Mouse (Mus musculus): ENCODE data around the gene Nsf. TPM values are rescaled to one million over a fixed set of nuclear protein-coding genes. Genes with fewer than 3 reads are reported as not detected.

The Nsf gene
- polyA plus RNA-seq, 1 experiment from 2014 or later, result 178 TPM

GRCm38 (mm10) chr11:103840834-103841233, 113.0 kb downstream of the Nsf start:
- H3K9ac ChIP-seq, result peak overlapping the region; percentile 40
- ATAC-seq (ENCODE audit: low FRiP score), result peak; percentile 74; the same call in 1 of the 2 replicates
- no peaks in the 10 kb centered on the region for H3K9me3 ChIP-seq (ENCODE audit: control insufficient read depth, low read length)
- H3K27me3 ChIP-seq (ENCODE audit: control insufficient read depth, insufficient read depth, low read length), result no peaks in the 10 kb centered on the region
- H3K4me1 ChIP-seq (replicated peaks; ENCODE audit: control insufficient read depth, insufficient read depth, low read length), result peaks cover 18% of the 10 kb centered on the region
- H3K4me3 ChIP-seq (replicated peaks; ENCODE audit: low read length), result no peak overlapping the region
- peak; percentile 64 for DNase-seq (ENCODE audit: low spot score)
- WGBS, result 3% methylated on average over 11 of the region's 11 CpGs
- peak overlapping the region; percentile 63 for H3K27ac ChIP-seq
- H3K36me3 ChIP-seq (replicated peaks; ENCODE audit: control insufficient read depth, insufficient read depth), result 0 out of 2 replicates have a peak, but pooled peaks cover 8% of the 10 kb centered on the region
- peak overlapping the region; percentile 40 for H3K4me2 ChIP-seq (replicated peaks)

GRCm38 (mm10) chr11:103838955-103839354, 114.9 kb downstream of the Nsf start:
- Histone ChIP-seq H3K36me3 (replicated peaks; ENCODE audit: control insufficient read depth, insufficient read depth) (0 out of 2 replicates have a peak, but pooled peaks cover 12% of the 10 kb centered on the region), H3K4me1 (replicated peaks; ENCODE audit: control insufficient read depth, insufficient read depth, low read length) (peaks cover 18% of the 10 kb centered on the region), H3K9ac (no peak overlapping the region), H3K27ac (no peak overlapping the region), H3K27me3 (ENCODE audit: control insufficient read depth, insufficient read depth, low read length) (no peaks in the 10 kb centered on the region), H3K4me2 (replicated peaks) (no peak overlapping the region), H3K9me3 (ENCODE audit: control insufficient read depth, low read length) (no peaks in the 10 kb centered on the region), H3K4me3 (replicated peaks; ENCODE audit: low read length) (no peak overlapping the region)
- ATAC-seq (ENCODE audit: low FRiP score), result no peak
- WGBS, result 84% methylated on average over 2 of the region's 2 CpGs
- no peak for DNase-seq (ENCODE audit: low spot score)

GRCm38 (mm10) chr11:103832331-103832730, 121.5 kb downstream of the Nsf start:
- no peak for ATAC-seq (ENCODE audit: low FRiP score)
- WGBS, result 78% methylated on average over 4 of the region's 4 CpGs

GRCm38 (mm10) chr11:103831766-103832165, 122.1 kb downstream of the Nsf start:
- Histone ChIP-seq H3K36me3 (replicated peaks; ENCODE audit: control insufficient read depth, insufficient read depth) (peaks cover 23% of the 10 kb centered on the region), H3K9me3 (ENCODE audit: control insufficient read depth, low read length) (no peaks in the 10 kb centered on the region), H3K4me1 (replicated peaks; ENCODE audit: control insufficient read depth, insufficient read depth, low read length) (no peaks in the 10 kb centered on the region), H3K4me2 (replicated peaks) (no peak overlapping the region), H3K4me3 (replicated peaks; ENCODE audit: low read length) (no peak overlapping the region), H3K27ac (no peak overlapping the region), H3K9ac (no peak overlapping the region), H3K27me3 (ENCODE audit: control insufficient read depth, insufficient read depth, low read length) (no peaks in the 10 kb centered on the region)
- WGBS, result 72% methylated on average over 3 of the region's 3 CpGs
- DNase-seq (ENCODE audit: low spot score), result no peak
- no peak for ATAC-seq (ENCODE audit: low FRiP score)

More at GRCm38 (mm10) chr11:103832331-103832730, 121.5 kb downstream of the Nsf start:
- no peak for DNase-seq (ENCODE audit: low spot score)
- no peak overlapping the region for H3K4me2 ChIP-seq (replicated peaks)
- no peak overlapping the region for H3K9ac ChIP-seq
- no peak overlapping the region for H3K27ac ChIP-seq
- H3K27me3 ChIP-seq (ENCODE audit: control insufficient read depth, insufficient read depth, low read length), result no peaks in the 10 kb centered on the region
- no peak overlapping the region for H3K4me3 ChIP-seq (replicated peaks; ENCODE audit: low read length)
- no peaks in the 10 kb centered on the region for H3K9me3 ChIP-seq (ENCODE audit: control insufficient read depth, low read length)
- H3K4me1 ChIP-seq (replicated peaks; ENCODE audit: control insufficient read depth, insufficient read depth, low read length), result no peaks in the 10 kb centered on the region
- H3K36me3 ChIP-seq (replicated peaks; ENCODE audit: control insufficient read depth, insufficient read depth), result peaks cover 17% of the 10 kb centered on the region

- 92% methylated on average over 9 of the region's 9 CpGs for WGBS
- Histone ChIP-seq H3K9me3 (ENCODE audit: control insufficient read depth, low read length) (no peaks in the 10 kb centered on the region), H3K4me3 (replicated peaks; ENCODE audit: low read length) (no peak overlapping the region), H3K4me2 (replicated peaks) (no peak overlapping the region), H3K27me3 (ENCODE audit: control insufficient read depth, insufficient read depth, low read length) (no peaks in the 10 kb centered on the region), H3K9ac (no peak overlapping the region), H3K36me3 (replicated peaks; ENCODE audit: control insufficient read depth, insufficient read depth) (peaks cover 24% of the 10 kb centered on the region), H3K27ac (no peak overlapping the region), H3K4me1 (replicated peaks; ENCODE audit: control insufficient read depth, insufficient read depth, low read length) (no peaks in the 10 kb centered on the region)
- ATAC-seq (ENCODE audit: low FRiP score), result no peak
- DNase-seq (ENCODE audit: low spot score), result no peak
Measured at GRCm38 (mm10) chr11:103830476-103830875, 123.4 kb downstream of the Nsf start.

- no peaks in the 10 kb centered on the region for H3K4me1 ChIP-seq (replicated peaks; ENCODE audit: control insufficient read depth, insufficient read depth, low read length)
- DNase-seq (ENCODE audit: low spot score) (no peak), ATAC-seq (ENCODE audit: low FRiP score) (no peak)
- WGBS, result 76% methylated on average over 4 of the region's 4 CpGs
- no peak overlapping the region for H3K27ac ChIP-seq
- H3K4me2 ChIP-seq (replicated peaks), result no peak overlapping the region
- H3K9me3 ChIP-seq (ENCODE audit: control insufficient read depth, low read length), result no peaks in the 10 kb centered on the region
- no peaks in the 10 kb centered on the region for H3K27me3 ChIP-seq (ENCODE audit: control insufficient read depth, insufficient read depth, low read length)
- no peak overlapping the region for H3K9ac ChIP-seq
- no peak overlapping the region for H3K4me3 ChIP-seq (replicated peaks; ENCODE audit: low read length)
- H3K36me3 ChIP-seq (replicated peaks; ENCODE audit: control insufficient read depth, insufficient read depth), result peaks cover 27% of the 10 kb centered on the region
Measured at GRCm38 (mm10) chr11:103829956-103830355, 123.9 kb downstream of the Nsf start.

GRCm38 (mm10) chr11:103828866-103829265, 125.0 kb downstream of the Nsf start:
- no peak overlapping the region for H3K4me3 ChIP-seq (replicated peaks; ENCODE audit: low read length)
- no peaks in the 10 kb centered on the region for H3K9me3 ChIP-seq (ENCODE audit: control insufficient read depth, low read length)
- H3K27ac ChIP-seq, result no peak overlapping the region
- no peaks in the 10 kb centered on the region for H3K27me3 ChIP-seq (ENCODE audit: control insufficient read depth, insufficient read depth, low read length)
- ATAC-seq (ENCODE audit: low FRiP score) (no peak), DNase-seq (ENCODE audit: low spot score) (no peak)
- no peaks in the 10 kb centered on the region for H3K4me1 ChIP-seq (replicated peaks; ENCODE audit: control insufficient read depth, insufficient read depth, low read length)
- no peak overlapping the region for H3K4me2 ChIP-seq (replicated peaks)
- H3K9ac ChIP-seq, result no peak overlapping the region
- 85% methylated on average over 7 of the region's 7 CpGs for WGBS
- peaks cover 31% of the 10 kb centered on the region for H3K36me3 ChIP-seq (replicated peaks; ENCODE audit: control insufficient read depth, insufficient read depth)

- H3K36me3 ChIP-seq (replicated peaks; ENCODE audit: control insufficient read depth, insufficient read depth), result peaks cover 48% of the 10 kb centered on the region
- no peaks in the 10 kb centered on the region for H3K27me3 ChIP-seq (ENCODE audit: control insufficient read depth, insufficient read depth, low read length)
- no peaks in the 10 kb centered on the region for H3K4me1 ChIP-seq (replicated peaks; ENCODE audit: control insufficient read depth, insufficient read depth, low read length)
- H3K4me3 ChIP-seq (replicated peaks; ENCODE audit: low read length), result no peak overlapping the region
- H3K9ac ChIP-seq, result no peak overlapping the region
- DNase-seq (ENCODE audit: low spot score) (no peak), ATAC-seq (ENCODE audit: low FRiP score) (no peak)
- H3K9me3 ChIP-seq (ENCODE audit: control insufficient read depth, low read length), result no peaks in the 10 kb centered on the region
- WGBS, result 99% methylated on average over 6 of the region's 6 CpGs
- no peak overlapping the region for H3K27ac ChIP-seq
- no peak overlapping the region for H3K4me2 ChIP-seq (replicated peaks)
Measured at GRCm38 (mm10) chr11:103827201-103827600, 126.7 kb downstream of the Nsf start.

GRCm38 (mm10) chr11:103816719-103817118, 137.1 kb downstream of the Nsf start:
- WGBS, result 85% methylated on average over 8 of the region's 8 CpGs
- Histone ChIP-seq H3K36me3 (replicated peaks; ENCODE audit: control insufficient read depth, insufficient read depth) (peaks cover under 1% of the 10 kb centered on the region; the same call in 1 of the 2 replicates), H3K9me3 (ENCODE audit: control insufficient read depth, low read length) (no peaks in the 10 kb centered on the region), H3K9ac (no peak overlapping the region), H3K4me2 (replicated peaks) (no peak overlapping the region), H3K4me1 (replicated peaks; ENCODE audit: control insufficient read depth, insufficient read depth, low read length) (no peaks in the 10 kb centered on the region; the same call in 1 of the 2 replicates), H3K27ac (no peak overlapping the region), H3K27me3 (ENCODE audit: control insufficient read depth, insufficient read depth, low read length) (peaks cover 8% of the 10 kb centered on the region), H3K4me3 (replicated peaks; ENCODE audit: low read length) (no peak overlapping the region)
- DNase-seq (ENCODE audit: low spot score), result no peak
- no peak for ATAC-seq (ENCODE audit: low FRiP score)

- Histone ChIP-seq H3K27me3 (ENCODE audit: control insufficient read depth, insufficient read depth, low read length) (peaks cover 14% of the 10 kb centered on the region), H3K27ac (no peak overlapping the region), H3K9ac (no peak overlapping the region), H3K9me3 (ENCODE audit: control insufficient read depth, low read length) (no peaks in the 10 kb centered on the region), H3K4me1 (replicated peaks; ENCODE audit: control insufficient read depth, insufficient read depth, low read length) (peaks cover 1% of the 10 kb centered on the region), H3K4me2 (replicated peaks) (no peak overlapping the region), H3K36me3 (replicated peaks; ENCODE audit: control insufficient read depth, insufficient read depth) (no peaks in the 10 kb centered on the region), H3K4me3 (replicated peaks; ENCODE audit: low read length) (no peak overlapping the region)
- no peak for ATAC-seq (ENCODE audit: low FRiP score)
- no peak for DNase-seq (ENCODE audit: low spot score)
- 42% methylated on average over 13 of the region's 13 CpGs for WGBS
Measured at GRCm38 (mm10) chr11:103815986-103816385, 137.9 kb downstream of the Nsf start.
